Mouse (Mus musculus) layer of hippocampus, adult 2 months (tissue): ENCODE measurements around the gene Bcl6b. TPM values are rescaled to one million over a fixed set of nuclear protein-coding genes. Genes with fewer than 3 reads are reported as not detected.

Experiments used
- DNase-seq, 2 experiments: peaks; one replicate each; pipeline ENCODE4 v3.0.0; 2022; ENCODE audit warnings: low spot score in 2 of 2
- H3K27ac ChIP-seq: fragments of 200-600 bp; 2 replicates; pipeline ENCODE4 v1.8.1; 2022
- H3K4me3 ChIP-seq: fragments of 200-600 bp; 2 replicates; pipeline ENCODE4 v1.8.1; 2022; ENCODE audit warnings: mild to moderate bottlenecking
- CTCF ChIP-seq: fragments of 200-600 bp; conservative IDR thresholded peaks from 2 replicates; pipeline ENCODE4 v1.8.1; 2022; ENCODE audit warnings: antibody characterized with exemption, mild to moderate bottlenecking, moderate library complexity
- long read RNA-seq, 2 experiments: library from polyadenylated mRNA; stranded (forward); transcript quantifications; one replicate each; pipeline ENCODE4 v2.0.0; 2021; ENCODE audit warnings: borderline mapping rate in 2 of 2
- total RNA-seq, 2 experiments: library from RNA; stranded (reverse); gene quantifications; 2 replicates each; pipeline ENCODE4 v1.2.3; 2021

Gene Bcl6b
- total RNA-seq: 1 to 10 TPM in 1 of 2 experiments, under 1 TPM in 1; 0.83 to 1.4 TPM
- long read RNA-seq, experiment 1, partial matches to known transcripts: 1 of 1 reads
- long read RNA-seq, experiment 1, other reads (novel, unspliced or antisense): 0 of 1 reads
- long read RNA-seq, experiment 2: 0 reads

DNA sequence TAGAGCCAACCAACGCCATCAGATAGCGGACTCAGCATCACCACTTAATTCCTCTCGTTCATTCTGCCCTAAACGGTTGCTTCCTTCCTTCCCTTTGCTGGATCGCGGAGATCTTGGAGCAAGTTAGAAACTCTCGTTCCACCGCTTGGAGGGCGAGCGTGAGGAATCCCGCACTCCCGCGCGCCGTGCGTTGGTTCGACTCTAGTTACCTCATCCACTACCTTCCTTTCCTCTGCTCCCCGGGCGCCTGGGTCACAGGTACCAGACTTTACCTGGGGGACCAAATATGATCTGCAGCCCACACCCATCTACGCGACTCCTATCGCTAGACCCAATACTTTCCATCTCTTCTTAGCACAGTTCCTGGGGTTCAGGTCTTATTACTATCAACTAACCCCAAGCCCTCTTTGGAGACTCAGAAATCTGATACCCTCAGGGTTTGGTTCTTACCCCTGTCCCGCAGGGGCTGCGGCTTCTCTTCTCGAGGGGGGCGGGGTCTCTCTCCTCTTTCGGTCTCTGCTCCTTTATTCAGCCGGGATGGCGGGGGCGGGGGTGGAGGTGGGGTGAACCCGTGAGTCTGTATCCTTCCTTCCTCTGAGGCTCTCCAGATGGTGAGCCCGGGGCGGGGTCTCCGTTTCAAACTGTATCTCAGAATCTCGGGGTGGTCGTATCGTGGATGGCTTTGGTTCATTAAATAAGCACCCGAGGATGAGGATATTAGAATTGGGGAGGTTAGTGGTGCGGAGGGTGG is at the start of gene Bcl6b:
TSS of gene Bcl6b (minus strand) at position 539 of the 751 bp plus-strand sequence.
- Histone ChIP-seq H3K27ac (peak within 1 kb of the TSS; percentile 76), H3K4me3 (peak within 1 kb of the TSS; percentile 48)
- no peak for TF ChIP-seq CTCF
- DNase-seq: no peak

DNA sequence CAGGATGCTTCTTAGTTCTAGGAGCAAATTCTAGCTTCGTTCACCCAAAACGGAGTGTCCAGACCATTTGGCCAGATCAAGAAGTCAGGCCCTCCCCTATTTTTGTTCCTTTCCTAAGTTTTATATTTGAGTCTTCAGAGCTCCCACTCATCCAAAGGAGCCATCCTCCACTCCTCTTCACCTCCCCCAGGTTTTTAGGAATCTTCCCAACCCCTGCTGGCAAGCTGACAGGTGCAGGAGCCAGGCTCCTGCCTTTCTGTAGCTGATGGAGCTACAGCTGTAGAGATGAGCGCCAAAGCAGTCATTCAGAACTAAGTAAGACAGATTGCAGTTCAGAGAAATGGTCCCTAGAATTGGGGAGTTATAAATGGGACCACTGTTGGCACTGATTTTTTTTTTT is 49.4 kb upstream of the Bcl6b start:
- no peak for DNase-seq

DNA sequence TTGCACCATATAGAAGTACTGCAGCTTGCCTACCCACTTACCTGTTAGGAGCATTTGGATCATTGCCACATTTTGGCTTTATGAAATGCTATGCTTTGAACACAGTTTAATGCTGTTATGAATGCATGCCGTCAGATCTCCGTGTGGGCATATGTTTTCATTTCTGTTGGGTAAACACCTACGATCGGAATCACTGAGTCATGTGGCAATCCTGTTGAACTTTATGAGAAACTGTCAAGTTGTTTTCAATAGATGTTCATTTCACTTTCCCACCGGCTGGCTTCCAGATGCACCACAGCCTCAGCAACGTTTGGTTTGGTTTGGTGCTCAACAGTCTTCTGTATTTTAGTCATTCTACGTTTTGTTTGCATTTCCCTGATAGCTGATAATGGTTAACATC is 42.0 kb upstream of the Bcl6b start:
- DNase-seq: peak in 1 of 2 experiments; percentile 28
- no peak for TF ChIP-seq CTCF
- Histone ChIP-seq H3K27ac (no peak overlapping the region), H3K4me3 (no peak overlapping the region)

More for the DNA sequence above, 49.4 kb upstream of the Bcl6b start:
- TF ChIP-seq CTCF: no peak
- H3K4me3 ChIP-seq: no peak overlapping the region
- no peak overlapping the region for H3K27ac ChIP-seq

DNA sequence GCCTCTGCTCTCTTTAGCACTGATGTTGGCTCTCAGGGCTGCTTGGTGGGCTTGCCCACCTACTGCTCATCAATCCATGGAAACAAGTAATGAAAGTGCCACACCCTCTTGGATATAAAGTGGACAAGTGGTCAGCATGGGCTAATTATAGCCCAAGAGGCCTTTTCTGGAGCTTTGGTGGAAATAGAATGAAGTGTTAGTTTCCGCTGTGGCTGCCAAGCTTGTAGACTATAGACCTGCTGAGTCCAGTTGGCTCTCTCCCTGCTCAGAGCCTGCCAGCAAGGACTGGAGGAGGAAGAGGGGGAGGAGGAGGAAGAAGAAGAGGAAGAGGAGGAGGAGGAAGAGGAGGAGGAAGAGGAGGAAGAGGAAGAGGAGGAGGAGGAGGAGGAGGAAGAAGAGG is 36.8 kb upstream of the Bcl6b start:
- TF ChIP-seq CTCF: no peak
- H3K27ac ChIP-seq: no peak overlapping the region
- H3K4me3 ChIP-seq: no peak overlapping the region
- DNase-seq: no peak

DNA sequence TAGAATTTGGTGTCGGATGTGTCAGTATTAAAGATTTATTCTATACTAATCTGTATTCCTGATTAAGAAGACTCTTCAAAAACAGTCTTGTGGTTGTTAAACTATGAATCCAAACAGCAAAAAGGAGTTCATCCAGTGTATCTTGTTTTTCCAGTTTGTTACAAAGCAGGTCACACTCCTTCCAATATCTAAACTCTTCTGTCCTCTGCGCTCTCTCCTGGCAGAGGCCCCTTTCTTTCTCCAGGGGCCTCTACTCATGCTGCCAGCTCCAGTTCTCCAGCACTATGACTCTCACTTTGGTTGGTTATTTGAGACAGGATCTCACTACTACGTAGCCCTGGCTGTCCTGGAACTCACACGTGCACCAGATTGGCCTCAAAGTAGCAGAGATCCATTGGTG is 36.2 kb upstream of the Bcl6b start:
- Histone ChIP-seq H3K27ac (no peak overlapping the region), H3K4me3 (no peak overlapping the region)
- TF ChIP-seq CTCF: no peak
- no peak for DNase-seq

DNA sequence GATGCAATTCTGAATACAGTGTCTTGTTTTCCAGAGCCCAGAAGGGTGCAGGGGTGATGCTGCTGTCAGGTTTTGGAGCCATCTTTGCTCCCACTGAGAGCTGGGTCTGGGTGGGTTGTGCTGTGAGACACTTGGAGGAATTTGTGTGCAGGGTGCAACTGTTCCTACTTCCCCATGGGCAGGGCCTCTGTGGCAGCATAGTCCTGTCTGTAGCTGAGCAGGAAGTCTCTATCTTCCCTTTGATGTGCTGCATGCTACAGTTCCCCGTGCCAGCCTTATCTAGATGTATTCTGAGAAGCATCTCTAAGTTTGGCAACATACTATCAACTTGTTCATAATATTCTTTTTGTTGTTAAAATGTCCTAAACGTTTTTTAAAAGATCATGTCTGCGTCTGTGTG is 35.7 kb upstream of the Bcl6b start:
- H3K27ac ChIP-seq: no peak overlapping the region
- DNase-seq: no peak
- no peak for TF ChIP-seq CTCF

DNA sequence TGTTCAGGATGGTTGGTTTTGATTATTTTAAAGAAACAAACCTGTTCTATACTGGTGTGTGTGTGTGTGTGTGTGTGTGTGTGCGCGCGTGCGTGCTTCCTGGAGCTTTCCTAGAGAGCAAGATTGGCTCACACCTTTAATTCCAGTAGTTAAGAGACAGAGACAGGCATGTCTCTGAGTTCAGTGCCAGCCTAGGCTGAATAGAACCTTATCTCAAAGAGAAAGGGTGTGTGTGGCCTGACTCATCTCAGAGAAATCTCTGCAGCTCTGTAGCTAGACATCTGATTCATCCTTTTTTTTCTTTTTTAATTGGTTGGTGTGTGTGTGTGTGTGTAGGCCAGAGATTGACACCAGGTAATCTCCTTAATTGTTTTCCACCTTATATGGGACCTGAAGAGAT is 29.4 kb upstream of the Bcl6b start:
- no peak for TF ChIP-seq CTCF
- no peak overlapping the region for H3K27ac ChIP-seq
- no peak for DNase-seq

More for the DNA sequence above, 35.7 kb upstream of the Bcl6b start:
- H3K4me3 ChIP-seq: no peak overlapping the region

DNA sequence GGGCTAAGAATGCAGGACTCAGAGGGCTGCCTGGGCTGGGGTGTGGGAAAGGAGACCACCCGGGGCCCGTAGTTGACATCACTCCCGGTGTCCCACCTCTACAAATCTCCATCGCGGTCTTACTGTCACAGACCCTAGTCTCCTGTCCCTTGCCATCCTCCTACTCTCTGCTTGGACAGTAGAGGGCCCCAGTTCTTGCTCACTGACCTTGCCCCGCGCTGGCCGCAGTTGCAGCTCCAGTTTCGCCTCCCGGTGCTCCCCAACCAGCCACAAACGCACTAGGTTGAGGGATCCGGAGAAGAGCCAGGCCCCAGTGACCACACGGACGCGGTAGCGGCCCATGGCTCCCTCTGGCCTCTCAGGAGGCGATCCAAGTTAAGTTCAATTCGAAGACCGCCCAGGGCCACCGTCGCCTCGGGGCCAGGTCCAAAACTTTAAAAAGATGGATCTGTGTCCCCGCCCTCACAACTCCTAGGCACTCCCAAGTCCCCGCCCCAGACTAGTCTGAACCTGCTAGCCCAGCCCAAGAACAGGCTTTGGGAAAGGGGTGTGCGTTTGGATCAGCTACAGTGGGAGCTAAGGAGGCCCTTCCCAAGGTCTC is 25.4 kb upstream of the Bcl6b start, which contains the start of gene Alox12:
TSS of gene Alox12 (minus strand) at position 423 of the 601 bp plus-strand sequence.
- peak; percentile 65 for TF ChIP-seq CTCF
- DNase-seq: no peak

More for the DNA sequence above, 29.4 kb upstream of the Bcl6b start:
- H3K4me3 ChIP-seq: no peak overlapping the region

DNA sequence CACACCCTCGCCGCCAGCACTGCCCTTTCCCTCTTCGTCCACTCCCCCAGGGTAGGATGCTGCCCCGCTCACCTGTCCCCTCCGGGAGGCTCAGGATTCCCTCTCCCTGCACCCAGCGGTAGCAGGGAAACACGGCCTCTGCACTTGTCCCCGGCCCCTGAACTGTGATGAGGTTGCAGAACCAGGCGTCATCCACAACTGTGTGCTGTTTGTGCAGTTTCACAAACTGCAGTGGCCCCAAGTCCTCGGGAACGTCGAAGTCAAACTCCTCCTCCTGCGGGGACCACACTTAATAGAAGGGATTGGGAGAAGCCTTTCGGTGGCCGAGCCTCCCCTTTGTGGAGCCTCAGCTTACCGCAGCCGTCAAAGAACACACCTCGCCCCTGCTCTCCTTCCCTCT is 24.7 kb upstream of the Bcl6b start:
- no peak for DNase-seq
- no peak for TF ChIP-seq CTCF
- Histone ChIP-seq H3K4me3 (peak overlapping the region; percentile 40; the same call in 1 of the 2 replicates), H3K27ac (no peak overlapping the region)

More for the DNA sequence above, 25.4 kb upstream of the Bcl6b start, which contains the start of gene Alox12:
- Histone ChIP-seq H3K4me3 (peak within 1 kb of the TSS; percentile 40), H3K27ac (no peak within 1 kb of the TSS)

DNA sequence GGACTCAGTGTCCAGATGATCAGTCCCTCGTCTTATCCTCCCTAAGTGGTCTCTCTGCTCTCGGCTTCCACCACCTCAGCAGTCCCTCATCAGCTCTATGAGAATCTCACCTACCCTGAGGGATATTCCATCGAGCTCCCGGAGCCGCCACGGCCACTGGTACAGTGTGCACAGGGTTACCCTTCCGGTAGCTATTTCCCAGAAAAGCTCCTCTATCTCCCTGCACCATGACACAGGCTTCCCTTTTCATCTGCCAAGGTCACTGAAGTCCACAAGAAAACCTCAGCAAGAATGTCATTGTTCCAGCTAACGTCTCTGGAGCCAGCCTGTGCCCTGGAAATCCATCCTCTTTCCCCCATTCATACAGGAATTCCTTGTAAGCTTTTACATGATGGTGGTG is 22.3 kb upstream of the Bcl6b start:
- TF ChIP-seq CTCF: no peak
- Histone ChIP-seq H3K27ac (no peak overlapping the region), H3K4me3 (no peak overlapping the region)
- no peak for DNase-seq

DNA sequence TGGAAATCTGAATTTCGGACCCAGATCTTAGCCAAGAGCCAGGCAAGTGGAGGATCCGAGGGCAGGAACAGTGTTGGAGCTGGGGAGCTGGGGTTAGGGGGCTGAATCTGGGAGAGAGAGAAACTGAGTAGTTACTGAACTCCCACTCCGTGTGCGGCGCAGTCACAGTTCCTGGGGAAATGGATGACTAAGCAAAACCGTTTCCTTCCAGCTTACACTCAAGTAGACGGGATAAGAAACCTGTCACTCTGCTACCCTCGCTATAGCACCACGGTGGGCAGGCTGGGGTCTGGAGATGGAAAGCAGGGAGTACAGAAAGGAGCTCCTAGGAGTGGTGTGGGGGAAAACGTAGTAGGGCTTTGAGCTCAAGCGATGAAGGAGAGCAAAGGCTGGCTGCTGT is 20.6 kb upstream of the Bcl6b start:
- TF ChIP-seq CTCF: no peak
- Histone ChIP-seq H3K4me3 (no peak overlapping the region), H3K27ac (no peak overlapping the region)
- no peak for DNase-seq

DNA sequence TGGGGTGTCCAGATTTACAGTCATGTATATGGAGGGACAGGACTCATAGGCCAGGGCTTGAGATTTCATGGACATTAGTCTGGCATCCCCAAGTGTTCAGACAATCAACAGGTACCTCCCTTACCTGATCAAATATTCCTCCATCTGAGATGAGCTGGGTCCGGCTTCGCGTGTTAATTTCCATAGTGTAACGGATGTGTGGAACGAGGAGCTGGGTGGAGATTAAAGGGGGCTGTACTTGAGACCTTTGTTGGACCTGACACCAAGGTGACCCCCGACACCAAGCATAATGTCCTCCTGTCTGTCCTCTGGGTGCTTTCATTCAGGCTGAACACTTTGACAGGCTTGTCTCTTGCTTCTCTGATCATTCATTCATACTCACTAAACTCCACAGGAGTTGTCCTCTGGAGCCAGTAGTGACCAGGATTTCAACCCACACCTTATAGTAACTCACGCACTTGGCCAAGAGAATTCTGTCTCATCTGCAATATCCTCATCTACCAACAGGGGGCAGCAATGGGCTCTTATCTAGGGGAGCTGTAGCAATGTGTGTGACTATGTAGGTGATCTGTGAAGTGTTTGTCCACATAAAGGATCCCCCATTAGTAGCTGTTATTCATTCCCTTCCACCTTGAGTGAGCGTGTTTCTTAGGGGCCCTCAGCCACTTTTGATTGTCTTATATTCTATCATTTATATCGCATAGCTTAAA is 17.7 kb upstream of the Bcl6b start:
- peak in 1 of 2 experiments; percentile 81 for DNase-seq
- H3K4me3 ChIP-seq: no peak overlapping the region
- peak; percentile 91 for TF ChIP-seq CTCF
- H3K27ac ChIP-seq: no peak overlapping the region

DNA sequence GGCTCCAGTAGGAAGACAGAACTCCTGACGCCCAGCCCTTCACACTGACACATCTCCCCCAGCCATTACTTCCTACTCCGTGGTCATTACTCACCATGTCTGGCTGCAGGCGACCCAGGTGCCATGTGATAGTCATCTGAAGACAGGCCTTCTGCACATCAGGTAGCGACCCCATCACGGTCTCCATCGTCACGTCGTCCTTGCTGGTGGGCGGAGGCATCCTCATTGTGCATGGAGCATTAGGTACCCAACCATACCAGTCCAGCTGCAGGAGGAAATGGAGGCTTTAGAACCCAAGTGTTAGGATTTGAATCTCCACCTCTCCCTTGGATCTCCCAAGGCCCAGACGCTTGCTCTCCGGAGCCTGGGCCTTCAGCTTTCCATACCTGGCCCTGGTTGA is 13.0 kb upstream of the Bcl6b start:
- no peak overlapping the region for H3K27ac ChIP-seq
- DNase-seq: no peak
- no peak overlapping the region for H3K4me3 ChIP-seq
- no peak for TF ChIP-seq CTCF
